Mouse (Mus musculus) spleen, adult 2 months (tissue): ENCODE data around the gene Tcirg1.

Source experiments
- CTCF ChIP-seq: fragments of 200-500 bp; IDR thresholded peaks from 2 replicates; pipeline ENCODE4 v1.5.1; 2011; ENCODE audit warnings: mild to moderate bottlenecking, inconsistent platforms; ENCODE audit not compliant: insufficient read depth, insufficient read length, insufficient replicate concordance; ENCODE audit errors: extremely low read depth
- POLR2A ChIP-seq: fragments of 200-500 bp; IDR thresholded peaks from 2 replicates; pipeline ENCODE4 v1.6.1; 2011; ENCODE audit warnings: low read depth, low read length, inconsistent platforms

DNA sequence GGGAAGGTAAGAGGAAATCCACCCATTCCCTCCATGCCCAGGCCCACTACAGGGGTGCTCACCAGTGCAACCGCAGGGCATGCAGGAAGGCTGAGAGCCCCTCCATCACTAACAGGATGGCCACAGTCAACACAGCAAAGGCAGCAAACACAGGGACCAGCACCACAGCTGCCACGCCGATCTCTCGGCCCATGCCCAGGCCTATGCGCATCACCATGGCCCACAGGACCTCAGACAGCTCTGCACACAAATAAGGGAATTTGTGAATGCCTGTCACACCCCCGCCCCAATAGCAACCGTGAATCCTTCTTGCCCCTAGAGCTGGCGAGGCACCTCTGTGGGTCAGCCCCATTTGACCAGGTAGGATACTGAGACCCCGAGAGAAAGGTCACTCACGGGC lies 10.7 kb downstream of the Tcirg1 start:
- TF ChIP-seq POLR2A, result no peak
- TF ChIP-seq CTCF, result no peak
